Mouse (Mus musculus) testis, adult 2 months (tissue): Measurements from ENCODE around the gene Taar7e. TPM values are rescaled to one million over a fixed set of nuclear protein-coding genes. Genes with fewer than 3 reads are reported as not detected.

ENCODE experiments used
- H3K27ac ChIP-seq: fragments of 200-500 bp; 2 replicates; pipeline ENCODE4 v1.5.1; 2012; ENCODE audit warnings: low read depth, low read length; ENCODE audit not compliant: control insufficient read depth, insufficient read depth
- H3K27me3 ChIP-seq: fragments of 200-500 bp; 2 replicates; pipeline ENCODE4 v1.6.1; 2012; ENCODE audit warnings: mild to moderate bottlenecking, low read length, moderate library complexity; ENCODE audit not compliant: control insufficient read depth, insufficient read depth
- H3K36me3 ChIP-seq: fragments of 200-500 bp; 2 replicates; pipeline ENCODE4 v1.6.1; 2012; ENCODE audit warnings: mild to moderate bottlenecking, low read length; ENCODE audit not compliant: control insufficient read depth, insufficient read depth
- H3K4me1 ChIP-seq: fragments of 200-500 bp; 2 replicates; pipeline ENCODE4 v1.6.1; 2012; ENCODE audit warnings: low read length; ENCODE audit not compliant: control insufficient read depth, insufficient read depth
- H3K4me3 ChIP-seq: fragments of 200-500 bp; 2 replicates; pipeline ENCODE4 v1.5.1; 2012; ENCODE audit warnings: low read depth, mild to moderate bottlenecking, low read length, moderate library complexity, mixed read lengths; ENCODE audit not compliant: control insufficient read depth
- CTCF ChIP-seq: fragments of 200-500 bp; IDR thresholded peaks from 2 replicates; pipeline ENCODE4 v1.5.1; 2012; ENCODE audit warnings: low read depth, mild to moderate bottlenecking, inconsistent platforms, low read length, moderate library complexity; ENCODE audit not compliant: control insufficient read depth, insufficient read depth, insufficient replicate concordance
- POLR2A ChIP-seq: fragments of 200-500 bp; IDR thresholded peaks from 2 replicates; pipeline ENCODE4 v1.6.1; 2012; ENCODE audit warnings: low read depth, mild to moderate bottlenecking, inconsistent platforms, low read length, moderate library complexity; ENCODE audit not compliant: control insufficient read depth
- polyA plus RNA-seq: library from polyadenylated mRNA; depleted of rRNA; stranded (reverse); fragments of >200 nt; gene quantifications from 2 replicates; pipeline ENCODE4 v1.2.3, GENCODE M21; 2012; rRNA removed

Gene Taar7e
- not detected in 2 replicates for polyA plus RNA-seq

DNA sequence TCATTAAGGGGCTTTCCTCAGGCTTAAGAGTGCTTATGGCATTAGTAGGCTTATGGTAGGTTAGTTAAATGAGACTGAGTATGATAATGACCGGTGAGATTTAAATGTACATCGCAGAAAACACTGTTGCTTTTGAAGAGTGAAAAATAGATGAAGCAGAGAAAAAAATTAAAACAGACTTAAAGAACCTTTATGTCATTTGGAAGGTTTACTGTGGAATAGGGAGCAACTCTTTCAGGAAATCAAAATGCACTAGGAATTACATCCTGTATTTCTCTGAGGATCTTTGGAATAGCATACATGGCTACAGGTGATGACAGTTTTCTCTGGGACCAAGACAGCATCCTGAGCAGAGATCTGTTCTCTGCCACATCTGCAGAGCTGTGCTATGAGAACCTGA is at the start of gene Taar7e:
Taar7e (plus strand) TSS at position 301 of the 400 bp plus-strand sequence.
- no peak for TF ChIP-seq CTCF
- Histone ChIP-seq H3K4me1 (no peaks in the 10 kb centered on the region), H3K4me3 (no peak within 1 kb of the TSS), H3K27ac (no peak within 1 kb of the TSS), H3K36me3 (no peaks in the 10 kb centered on the region), H3K27me3 (no peaks in the 10 kb centered on the region)

DNA sequence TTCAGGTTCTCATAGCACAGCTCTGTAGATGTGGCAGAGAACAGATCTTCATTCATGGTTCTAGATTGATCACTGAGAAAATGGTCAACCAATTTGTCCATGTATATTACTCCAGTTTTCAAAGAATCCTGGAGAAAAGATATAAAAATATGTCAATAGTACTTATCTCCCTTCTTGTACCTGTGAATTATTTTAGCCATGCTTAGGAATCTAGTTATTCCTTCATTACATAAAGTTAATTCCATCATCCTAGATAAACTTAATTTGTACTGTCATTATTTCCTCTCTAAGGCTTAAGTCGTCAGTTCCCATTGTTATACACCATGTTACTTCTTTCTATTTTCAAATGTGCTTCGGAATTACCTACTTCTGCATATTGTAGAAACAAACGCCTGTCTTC is 44.0 kb upstream of the Taar7e start, which contains the start of gene Taar7a:
Taar7a (minus strand) TSS at position 101 of the 400 bp plus-strand sequence.
- no peak within 1 kb of the TSS for H3K27ac ChIP-seq
- no peak within 1 kb of the TSS for H3K4me3 ChIP-seq
- H3K4me1 ChIP-seq = no peaks in the 10 kb centered on the region
- no peaks in the 10 kb centered on the region for H3K27me3 ChIP-seq
- TF ChIP-seq POLR2A (no peak), CTCF (no peak)
- no peaks in the 10 kb centered on the region for H3K36me3 ChIP-seq

DNA sequence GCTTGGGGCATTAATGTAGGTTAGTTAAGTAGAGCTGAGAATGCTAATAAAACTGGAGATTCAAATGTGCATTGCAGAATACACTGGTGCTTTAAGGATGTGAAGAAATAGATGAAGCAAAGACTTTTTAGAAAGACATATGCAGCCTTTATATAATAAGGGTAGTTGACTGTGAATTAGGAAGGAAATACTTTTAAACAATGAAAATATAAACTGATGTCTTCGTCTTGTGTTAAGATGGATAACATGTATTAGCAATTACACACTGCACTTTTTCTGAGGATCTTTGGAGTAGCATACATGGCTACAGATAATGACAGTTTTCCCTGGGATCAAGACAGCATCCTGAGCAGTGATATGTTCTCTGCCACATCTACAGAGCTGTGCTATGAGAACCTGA is 37.8 kb upstream of the Taar7e start, which contains the start of gene Taar7b:
Taar7b (plus strand) TSS at position 301 of the 400 bp plus-strand sequence.
- H3K4me3 ChIP-seq = no peak within 1 kb of the TSS
- no peak for TF ChIP-seq POLR2A
- no peak for TF ChIP-seq CTCF
- H3K4me1 ChIP-seq = no peaks in the 10 kb centered on the region
- no peaks in the 10 kb centered on the region for H3K36me3 ChIP-seq
- no peaks in the 10 kb centered on the region for H3K27me3 ChIP-seq
- H3K27ac ChIP-seq = no peak within 1 kb of the TSS

DNA sequence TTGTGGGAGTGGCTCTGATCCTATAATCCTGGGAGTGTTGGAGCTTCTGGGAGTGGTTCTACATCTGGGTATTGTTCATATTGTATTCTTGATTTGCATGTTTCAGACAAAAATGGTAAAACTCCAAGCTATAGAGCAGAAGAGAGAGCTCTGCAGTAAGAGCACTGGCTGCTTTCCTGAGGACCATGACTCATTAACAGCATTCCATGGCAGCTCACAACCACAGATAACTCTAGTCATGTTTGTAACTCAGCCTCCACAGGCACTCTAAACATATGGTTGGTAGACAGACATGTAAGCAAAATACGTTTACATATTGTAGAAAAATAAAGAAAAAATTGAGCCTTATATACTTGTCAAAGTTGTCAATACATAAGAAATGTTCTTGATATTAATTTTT is 31.0 kb upstream of the Taar7e start:
- Histone ChIP-seq H3K4me1 (no peaks in the 10 kb centered on the region), H3K4me3 (no peak overlapping the region), H3K27ac (no peak overlapping the region), H3K36me3 (no peaks in the 10 kb centered on the region), H3K27me3 (no peaks in the 10 kb centered on the region)
- no peak for TF ChIP-seq CTCF
- TF ChIP-seq POLR2A = no peak

DNA sequence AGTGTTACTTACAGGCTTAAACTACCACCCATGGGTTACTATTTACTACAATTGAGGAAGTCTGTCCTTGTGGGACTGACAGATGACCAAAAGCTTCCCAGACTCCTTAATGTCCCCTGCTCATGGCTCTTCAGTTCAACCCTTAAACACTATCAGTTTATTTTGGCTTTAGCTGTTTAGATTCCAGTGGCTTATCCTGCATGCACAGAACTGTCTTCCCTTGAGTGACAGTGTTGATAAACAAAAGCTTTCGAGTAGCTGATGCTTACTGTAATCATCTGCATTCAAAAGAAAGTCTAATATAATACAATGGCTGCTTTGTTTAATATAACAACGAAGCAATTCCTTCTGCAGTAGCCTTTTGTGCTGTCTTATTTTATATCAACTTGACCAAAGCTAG is 30.4 kb upstream of the Taar7e start:
- no peak for TF ChIP-seq POLR2A
- TF ChIP-seq CTCF = no peak
- no peaks in the 10 kb centered on the region for H3K36me3 ChIP-seq
- no peak overlapping the region for H3K4me3 ChIP-seq
- H3K27ac ChIP-seq = no peak overlapping the region
- no peaks in the 10 kb centered on the region for H3K4me1 ChIP-seq
- H3K27me3 ChIP-seq = no peaks in the 10 kb centered on the region

DNA sequence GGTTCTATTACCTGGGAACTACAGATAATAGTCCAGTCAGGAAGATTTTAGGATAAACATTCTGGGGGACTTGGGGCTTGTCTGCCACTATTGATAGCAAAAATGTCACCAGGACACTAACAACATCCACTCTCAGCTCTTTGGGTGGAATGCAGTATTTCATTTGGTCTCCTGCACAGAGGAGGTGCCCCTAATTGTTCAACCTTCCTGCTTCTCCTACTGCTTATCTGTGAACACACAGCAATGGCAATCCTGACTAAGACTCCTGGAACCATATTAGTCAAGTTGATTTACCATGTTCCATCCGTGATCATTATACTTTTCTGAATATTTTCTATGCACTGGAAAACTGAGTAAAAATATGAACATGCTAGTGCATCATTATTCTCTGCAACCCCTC is 29.3 kb upstream of the Taar7e start:
- no peak overlapping the region for H3K4me3 ChIP-seq
- H3K27me3 ChIP-seq = no peaks in the 10 kb centered on the region
- TF ChIP-seq CTCF = no peak
- no peak for TF ChIP-seq POLR2A
- no peak overlapping the region for H3K27ac ChIP-seq
- H3K4me1 ChIP-seq = no peaks in the 10 kb centered on the region
- H3K36me3 ChIP-seq = no peaks in the 10 kb centered on the region

DNA sequence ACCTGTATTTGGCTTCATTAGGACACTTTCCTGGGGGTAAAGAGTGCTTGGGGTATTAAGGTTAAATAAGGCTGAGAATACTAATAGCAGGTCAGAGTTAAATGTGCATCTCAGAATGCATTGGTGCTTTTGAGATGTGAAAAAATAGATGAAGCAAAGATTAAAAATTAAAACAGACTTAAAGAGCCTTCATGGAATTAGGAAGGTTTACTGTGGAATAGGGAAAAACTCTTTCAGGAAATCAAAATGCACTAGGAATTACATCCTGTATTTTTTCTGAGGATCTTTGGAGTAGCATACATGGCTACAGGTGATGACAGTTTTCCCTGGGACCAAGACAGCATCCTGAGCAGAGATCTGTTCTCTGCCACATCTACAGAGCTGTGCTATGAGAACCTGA is 10.5 kb upstream of the Taar7e start, which contains the start of gene Taar7d:
Taar7d (plus strand) TSS at position 301 of the 400 bp plus-strand sequence.
- Histone ChIP-seq H3K27ac (no peak within 1 kb of the TSS), H3K4me3 (no peak within 1 kb of the TSS), H3K27me3 (no peaks in the 10 kb centered on the region)

DNA sequence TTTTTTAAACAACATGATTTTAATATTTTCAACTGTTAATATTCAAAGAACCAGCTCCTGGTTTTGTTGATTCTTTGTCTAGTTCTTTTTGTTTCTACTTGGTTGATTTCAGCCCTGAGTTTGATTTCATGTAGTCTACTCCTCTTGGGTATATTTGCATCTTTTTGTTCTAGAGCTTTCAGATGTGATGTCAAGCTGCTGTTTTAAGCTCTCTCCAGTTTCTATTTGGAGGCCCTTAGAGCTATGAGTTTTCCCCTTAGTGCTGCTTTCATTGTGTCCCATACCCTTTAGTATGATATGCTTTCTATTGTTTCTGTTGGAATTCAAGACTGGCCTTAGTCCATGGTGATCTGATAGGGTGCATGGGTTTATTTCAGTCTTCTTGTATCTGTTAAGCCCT is 6.1 kb upstream of the Taar7e start:
- H3K27ac ChIP-seq = no peak overlapping the region
- no peaks in the 10 kb centered on the region for H3K4me1 ChIP-seq
- no peak for TF ChIP-seq CTCF
- TF ChIP-seq POLR2A = no peak
- no peaks in the 10 kb centered on the region for H3K27me3 ChIP-seq
- no peak overlapping the region for H3K4me3 ChIP-seq
- H3K36me3 ChIP-seq = no peaks in the 10 kb centered on the region

More for the DNA sequence above, 10.5 kb upstream of the Taar7e start, which contains the start of gene Taar7d:
- H3K36me3 ChIP-seq = no peaks in the 10 kb centered on the region
- no peaks in the 10 kb centered on the region for H3K4me1 ChIP-seq
- no peak for TF ChIP-seq CTCF
- TF ChIP-seq POLR2A = no peak
